Mouse (Mus musculus): ENCODE measurements around the gene Cyp3a41a. TPM values are rescaled to one million over a fixed set of nuclear protein-coding genes. Genes with fewer than 3 reads are reported as not detected.

The Cyp3a41a gene
- not detected for total RNA-seq (2023)

DNA sequence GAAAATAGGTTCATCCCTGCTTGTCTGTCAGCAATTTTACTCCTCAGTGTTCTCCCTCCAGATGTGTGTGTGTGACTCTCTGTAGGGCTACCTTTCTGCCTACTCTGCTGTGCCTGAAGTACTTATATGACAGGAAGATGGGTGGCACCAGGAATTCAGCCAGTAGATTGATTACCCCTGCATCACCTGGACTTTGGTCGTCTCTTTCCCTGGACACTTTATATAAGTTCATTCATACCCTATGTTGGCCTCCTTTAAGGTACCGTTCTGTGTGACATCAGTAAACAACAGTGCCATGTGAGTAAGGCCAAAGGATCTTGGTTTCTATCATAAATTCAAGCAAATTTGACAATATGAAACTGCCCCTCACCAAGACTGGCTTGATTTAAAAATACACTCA is at the start of gene Cyp3a41a:
Gene Cyp3a41a (minus strand): TSS at position 101 of the 400 bp plus-strand sequence.

Other genes starting within 250 kb of the Cyp3a41a start
- gene Cyp3a41b, start 135.4 kb downstream of the Cyp3a41a start, total RNA-seq (2023): not detected
- not detected for gene Cyp3a44, start 85.7 kb upstream of the Cyp3a41a start, total RNA-seq (2023)
- gene Cyp3a11, start 159.8 kb upstream of the Cyp3a41a start, total RNA-seq (2023): not detected

Measured in B cell, adult 67 days (primary cell).